Mouse (Mus musculus): ENCODE results near the gene Mettl7a1. TPM values are rescaled to one million over a fixed set of nuclear protein-coding genes. Genes with fewer than 3 reads are reported as not detected.

Mettl7a1 gene
- total RNA-seq, 2 experiments from 2014 or later = 30.0 to 32.2 TPM

GRCm38 (mm10) chr15:100274790-100275559, 29.0 kb upstream of the Mettl7a1 start:
- no peak overlapping the region for H3K4me3 ChIP-seq
- H3K27ac ChIP-seq = no peak overlapping the region
- intact Hi-C loops (cut with DNase I) = no loop called here
- no peak for DNase-seq (ENCODE audit: extremely low spot score in 1 of 2, low spot score in 2 of 2)
- no peak for TF ChIP-seq CTCF (IDR thresholded peaks at IDR 0.05)

GRCm38 (mm10) chr15:100276403-100276802, 27.5 kb upstream of the Mettl7a1 start:
- DNase-seq (ENCODE audit: extremely low spot score in 1 of 2, low spot score in 2 of 2) = no peak
- H3K27ac ChIP-seq = no peak overlapping the region
- intact Hi-C loops (cut with DNase I) = no loop called here
- H3K4me3 ChIP-seq = no peak overlapping the region
- TF ChIP-seq CTCF (IDR thresholded peaks at IDR 0.05) = no peak

DNA sequence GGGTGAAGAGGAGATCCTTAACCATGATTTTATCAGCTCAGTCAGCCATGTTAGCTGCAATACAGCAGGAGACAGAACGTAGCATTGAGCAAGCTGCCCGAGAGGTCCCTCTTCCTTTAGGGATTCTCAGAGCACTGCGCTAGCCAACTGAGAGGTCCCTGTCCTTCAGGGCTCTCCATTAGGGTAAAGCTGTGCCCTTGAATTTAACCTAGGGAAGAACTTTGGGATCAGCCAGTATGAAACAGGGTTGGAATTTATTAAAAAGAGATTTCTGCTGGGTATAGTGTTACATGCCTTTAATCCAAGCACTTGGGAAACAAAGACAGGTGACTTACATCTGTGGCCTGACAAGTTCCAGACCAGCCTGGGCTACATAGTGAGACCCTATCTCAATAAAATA, 26.4 kb upstream of the Mettl7a1 start:
- TF ChIP-seq CTCF (IDR thresholded peaks at IDR 0.05) = no peak
- intact Hi-C loops (cut with DNase I) = no loop called here
- no peak for DNase-seq (ENCODE audit: extremely low spot score in 1 of 2, low spot score in 2 of 2)
- no peak overlapping the region for H3K27ac ChIP-seq
- no peak overlapping the region for H3K4me3 ChIP-seq

GRCm38 (mm10) chr15:100280626-100281025, 23.3 kb upstream of the Mettl7a1 start, which contains the start of gene Tmprss12:
Gene Tmprss12, plus strand, starts transcription at chr15:100280837.
- no peak for DNase-seq (ENCODE audit: extremely low spot score in 1 of 2, low spot score in 2 of 2)
- no peak for TF ChIP-seq CTCF (IDR thresholded peaks at IDR 0.05)
- intact Hi-C loops (cut with DNase I) = no loop called here
- Histone ChIP-seq H3K27ac (no peak within 1 kb of the TSS), H3K4me3 (no peak within 1 kb of the TSS)

GRCm38 (mm10) chr15:100288980-100289379, 15.0 kb upstream of the Mettl7a1 start:
- no peak overlapping the region for H3K27ac ChIP-seq
- TF ChIP-seq CTCF (IDR thresholded peaks at IDR 0.05) = no peak
- intact Hi-C loops (cut with DNase I) = no loop called here
- no peak overlapping the region for H3K4me3 ChIP-seq
- no peak for DNase-seq (ENCODE audit: extremely low spot score in 1 of 2, low spot score in 2 of 2)

DNA sequence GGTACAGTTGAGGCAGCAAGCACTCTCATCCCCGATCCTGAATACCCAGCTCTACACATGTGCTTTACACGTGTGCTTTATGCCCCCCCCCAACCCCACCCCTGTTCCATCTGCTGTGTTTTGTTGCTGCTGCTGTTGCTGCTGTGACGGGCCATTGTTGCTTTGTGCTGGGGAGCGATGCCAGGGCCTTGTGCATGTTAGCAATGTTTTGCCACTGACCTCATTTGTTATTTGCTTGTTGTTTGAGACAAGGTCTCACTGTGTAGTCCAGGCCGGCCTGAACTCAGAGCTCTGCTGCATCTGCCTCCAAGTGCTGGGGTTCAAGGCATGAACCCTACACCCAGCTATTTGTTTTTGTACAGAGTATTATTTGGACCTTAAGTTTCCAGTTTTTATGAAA, 13.1 kb upstream of the Mettl7a1 start:
- Histone ChIP-seq H3K27ac (peak overlapping the region; percentile 47; the same call in 1 of the 2 replicates), H3K4me3 (no peak overlapping the region)
- no peak for TF ChIP-seq CTCF (IDR thresholded peaks at IDR 0.05)
- intact Hi-C loops (cut with DNase I) = no loop called here
- no peak for DNase-seq (ENCODE audit: extremely low spot score in 1 of 2, low spot score in 2 of 2)

DNA sequence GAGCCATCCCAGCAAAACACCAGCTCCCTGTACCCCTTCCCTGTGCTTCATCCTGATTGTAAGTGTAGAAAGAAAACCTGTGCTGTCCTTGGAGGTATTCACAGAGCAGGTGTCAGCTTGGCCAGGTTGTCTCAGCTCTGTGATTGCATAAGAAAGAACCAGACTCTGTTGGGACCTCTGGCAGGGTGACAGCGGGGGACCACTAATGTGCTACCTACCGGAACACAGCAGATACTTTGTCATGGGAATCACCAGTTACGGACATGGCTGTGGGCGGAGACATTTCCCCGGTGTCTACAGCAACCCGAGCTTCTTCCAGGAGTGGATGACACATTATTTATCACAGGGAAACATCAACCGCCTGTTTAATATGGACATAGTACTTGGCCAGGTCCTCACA, 11.6 kb upstream of the Mettl7a1 start:
- no peak for TF ChIP-seq CTCF (IDR thresholded peaks at IDR 0.05)
- DNase-seq (ENCODE audit: extremely low spot score in 1 of 2, low spot score in 2 of 2) = no peak
- intact Hi-C loops (cut with DNase I) = no loop called here
- no peak overlapping the region for H3K4me3 ChIP-seq
- H3K27ac ChIP-seq = no peak overlapping the region

GRCm38 (mm10) chr15:100297856-100298255, 6.1 kb upstream of the Mettl7a1 start:
- Histone ChIP-seq H3K4me3 (no peak overlapping the region), H3K27ac (no peak overlapping the region)
- TF ChIP-seq CTCF (IDR thresholded peaks at IDR 0.05) = no peak
- intact Hi-C loops (cut with DNase I) = no loop called here
- DNase-seq (ENCODE audit: extremely low spot score in 1 of 2, low spot score in 2 of 2) = no peak

DNA sequence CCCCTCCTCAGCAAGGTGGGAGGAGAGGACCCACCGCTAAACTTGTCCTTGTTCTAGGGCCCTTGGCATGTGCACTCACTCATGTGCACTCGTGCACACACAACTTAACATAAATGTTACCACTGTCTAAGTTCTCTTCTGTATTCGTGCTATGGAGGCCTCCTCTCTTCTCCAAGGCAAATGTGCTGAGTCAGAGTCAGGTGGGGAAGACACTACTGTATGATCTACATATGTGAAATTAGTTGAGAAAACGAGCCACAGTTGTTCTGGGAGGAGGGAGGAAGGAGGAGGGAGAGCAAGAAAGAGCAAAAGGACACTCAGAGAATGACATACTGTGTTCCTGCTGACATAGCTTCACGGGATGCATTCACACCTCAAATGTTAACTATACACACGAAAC, 3.4 kb upstream of the Mettl7a1 start:
- TF ChIP-seq CTCF (IDR thresholded peaks at IDR 0.05) = no peak
- DNase-seq (ENCODE audit: extremely low spot score in 1 of 2, low spot score in 2 of 2) = no peak
- no peak overlapping the region for H3K27ac ChIP-seq
- no peak overlapping the region for H3K4me3 ChIP-seq
- intact Hi-C loops (cut with DNase I) = loop anchor here (5.0 kb wide), 2 partner anchors 63 to 317 kb away; partner anchors contain the start of gene Dazap2

DNA sequence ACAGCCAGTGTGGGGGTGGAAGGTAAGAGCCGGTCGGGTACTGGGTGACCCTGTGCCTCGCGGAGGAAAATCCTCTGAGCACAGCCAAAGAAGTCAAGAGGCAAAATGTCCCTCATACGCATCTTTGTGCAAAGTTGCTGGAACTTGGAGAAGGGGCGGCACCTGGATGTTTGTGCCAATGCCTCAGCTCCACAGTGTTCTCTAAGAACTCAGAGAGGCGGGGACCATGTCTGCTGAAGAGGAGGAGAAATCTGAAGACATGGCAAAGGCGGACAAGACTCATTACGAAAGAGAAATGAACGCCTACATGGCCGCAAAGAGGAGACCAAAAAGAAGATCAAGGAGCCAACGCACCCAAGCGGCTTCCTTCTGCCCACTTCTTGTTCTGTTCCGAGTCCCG, 2.4 kb upstream of the Mettl7a1 start:
- no peak for TF ChIP-seq CTCF (IDR thresholded peaks at IDR 0.05)
- H3K4me3 ChIP-seq = no peak overlapping the region
- intact Hi-C loops (cut with DNase I) = loop anchor here (5.0 kb wide), 2 partner anchors 64 to 316 kb away; partner anchors contain the start of gene Dazap2

DNA sequence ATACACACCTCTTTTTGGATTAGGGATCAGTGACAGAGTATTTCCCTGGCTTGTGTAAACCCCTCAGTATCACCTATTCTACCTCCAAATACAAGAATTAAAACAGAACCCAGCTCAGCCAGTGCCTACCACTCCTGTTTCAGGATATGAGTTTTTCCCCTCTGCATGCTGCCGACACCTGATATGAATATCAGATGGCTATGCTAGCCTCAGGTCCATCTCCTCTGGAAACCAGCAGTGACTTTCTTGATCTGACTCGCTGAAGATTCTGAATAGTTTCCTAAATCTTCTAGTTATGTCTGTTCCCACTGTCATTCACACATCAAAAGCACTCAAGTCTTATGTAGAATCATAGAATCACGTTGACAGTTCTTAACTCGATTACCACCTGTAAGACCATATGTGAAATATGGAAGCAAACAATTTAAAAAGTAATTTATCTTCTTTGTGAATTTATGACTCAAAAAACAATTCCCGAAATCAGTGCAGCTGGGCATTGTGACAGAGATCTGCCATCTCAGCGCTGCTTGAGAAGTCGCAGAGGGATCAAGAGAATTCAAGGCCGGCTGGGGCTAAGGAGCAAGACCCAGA, 417 bp upstream of the Mettl7a1 start:
- no peak for DNase-seq (ENCODE audit: extremely low spot score in 1 of 2, low spot score in 2 of 2)
- peak overlapping the region; percentile 56 for H3K4me3 ChIP-seq
- H3K27ac ChIP-seq = peak overlapping the region; percentile 98
- no peak for TF ChIP-seq CTCF (IDR thresholded peaks at IDR 0.05)
- intact Hi-C loops (cut with DNase I) = loop anchor here (5.0 kb wide), 2 partner anchors 66 to 314 kb away; partner anchors contain the start of gene Dazap2

More for the DNA sequence above, 2.4 kb upstream of the Mettl7a1 start:
- no peak overlapping the region for H3K27ac ChIP-seq
- DNase-seq (ENCODE audit: extremely low spot score in 1 of 2, low spot score in 2 of 2) = no peak

- DNase-seq (ENCODE audit: extremely low spot score in 1 of 2, low spot score in 2 of 2) = no peak
- no peak for TF ChIP-seq CTCF (IDR thresholded peaks at IDR 0.05)
- Histone ChIP-seq H3K4me3 (peak overlapping the region; percentile 60), H3K27ac (no peak overlapping the region)
- intact Hi-C loops (cut with DNase I) = no loop called here
Observed at GRCm38 (mm10) chr15:100306201-100306600, 2.3 kb downstream of the Mettl7a1 start.
